Mouse (Mus musculus) liver, postnatal 0 days (tissue): ENCODE data around the gene Vps26a.
"Not testable (repeated sequence)": the region's sequence is repeated elsewhere in the genome, so short reads cannot be mapped to it uniquely, and the experiment has no call there.

Experiments
- CTCF ChIP-seq: sonication (generic); IDR thresholded peaks from 2 replicates; pipeline ENCODE4 v1.5.1; 2016; ENCODE audit warnings: antibody characterized with exemption, low read depth
- EP300 ChIP-seq: IDR thresholded peaks from 2 replicates; pipeline ENCODE4 v1.6.1; 2016; ENCODE audit warnings: antibody characterized with exemption, low read depth, mild to moderate bottlenecking

DNA sequence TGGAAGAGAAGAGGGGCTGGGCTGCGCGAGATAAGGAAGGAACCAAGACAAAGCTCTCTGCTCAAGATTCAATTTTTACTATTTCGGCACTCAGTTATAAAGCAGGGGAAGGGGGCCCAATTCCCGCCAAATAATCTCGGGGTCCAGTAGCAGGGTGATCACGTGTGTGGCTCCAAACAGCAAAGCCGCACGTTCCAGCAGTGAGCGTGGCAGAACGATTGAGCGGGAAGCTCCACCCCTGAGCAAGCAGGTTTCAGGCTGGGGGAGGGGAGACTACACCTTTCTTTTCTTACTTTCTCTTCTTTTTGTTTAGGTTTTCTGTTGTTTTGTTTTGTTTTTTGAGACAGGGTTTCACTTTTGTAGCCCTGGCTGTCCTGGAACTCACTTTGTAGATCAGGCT lies 34.6 kb downstream of the Vps26a start:
- TF ChIP-seq CTCF, EP300: not testable (repeated sequence)
